Mouse (Mus musculus): ENCODE data around the gene Serpina3k. TPM values are rescaled to one million over a fixed set of nuclear protein-coding genes. Genes with fewer than 3 reads are reported as not detected.
"Not testable (repeated sequence)": the region's sequence is repeated elsewhere in the genome, so short reads cannot be mapped to it uniquely, and the experiment has no call there.

Gene Serpina3k
- polyA plus RNA-seq (2015; fragmentation: Nextera tagmentation; extraction: Ambion mirVana): not detected in 2 replicates

- not testable (repeated sequence) for H3K36me3 ChIP-seq (ENCODE audit: control insufficient read depth, insufficient read depth, low read length)
- WGBS: 91% methylated on average over 3 of the region's 3 CpGs
Measured at GRCm38 (mm10) chr12:104338226-104338625, at the start of gene Serpina3k, which contains the start of gene Serpina3m. Serpina3k (plus strand) TSS chr12:104338486. Serpina3m (plus strand) TSS chr12:104338486.

GRCm38 (mm10) chr12:104289872-104290271, 48.4 kb upstream of the Serpina3k start:
- H3K9me3 ChIP-seq (ENCODE audit: control insufficient read depth, low read length): no peaks in the 10 kb centered on the region
- H3K27me3 ChIP-seq (replicated peaks; ENCODE audit: control insufficient read depth, insufficient read depth, low read length): no peaks in the 10 kb centered on the region
- H3K36me3 ChIP-seq (ENCODE audit: control insufficient read depth, insufficient read depth, low read length): no peaks in the 10 kb centered on the region
- 42% methylated on average over 4 of the region's 4 CpGs for WGBS
- ATAC-seq: no peak
- H3K27ac ChIP-seq (ENCODE audit: low read length): no peak overlapping the region
- no peak overlapping the region for H3K4me2 ChIP-seq (ENCODE audit: low read depth, low read length)
- H3K9ac ChIP-seq (ENCODE audit: low read depth, low read length): no peak overlapping the region
- H3K4me3 ChIP-seq (ENCODE audit: low read length): no peak overlapping the region
- H3K4me1 ChIP-seq (ENCODE audit: control insufficient read depth, insufficient read depth, low read length): no peaks in the 10 kb centered on the region

More at GRCm38 (mm10) chr12:104338226-104338625, at the start of gene Serpina3k, which contains the start of gene Serpina3m:
- H3K9ac ChIP-seq (ENCODE audit: low read depth, low read length); ATAC-seq; H3K4me1 ChIP-seq (ENCODE audit: control insufficient read depth, insufficient read depth, low read length); H3K4me3 ChIP-seq (ENCODE audit: low read length); H3K9me3 ChIP-seq (ENCODE audit: control insufficient read depth, low read length); H3K27ac ChIP-seq (ENCODE audit: low read length); H3K27me3 ChIP-seq (replicated peaks; ENCODE audit: control insufficient read depth, insufficient read depth, low read length); H3K4me2 ChIP-seq (ENCODE audit: low read depth, low read length): not testable (repeated sequence)

GRCm38 (mm10) chr12:104293963-104294362, 44.3 kb upstream of the Serpina3k start:
- no peaks in the 10 kb centered on the region for H3K4me1 ChIP-seq (ENCODE audit: control insufficient read depth, insufficient read depth, low read length)
- 90% methylated on average over 2 of the region's 2 CpGs for WGBS
- H3K27ac ChIP-seq (ENCODE audit: low read length): no peak overlapping the region
- no peak overlapping the region for H3K4me2 ChIP-seq (ENCODE audit: low read depth, low read length)
- no peak overlapping the region for H3K9ac ChIP-seq (ENCODE audit: low read depth, low read length)
- no peaks in the 10 kb centered on the region for H3K36me3 ChIP-seq (ENCODE audit: control insufficient read depth, insufficient read depth, low read length)
- no peak overlapping the region for H3K4me3 ChIP-seq (ENCODE audit: low read length)
- H3K9me3 ChIP-seq (ENCODE audit: control insufficient read depth, low read length): no peaks in the 10 kb centered on the region
- no peaks in the 10 kb centered on the region for H3K27me3 ChIP-seq (replicated peaks; ENCODE audit: control insufficient read depth, insufficient read depth, low read length)
- no peak for ATAC-seq

- H3K9ac ChIP-seq (ENCODE audit: low read depth, low read length): no peak overlapping the region
- no peaks in the 10 kb centered on the region for H3K27me3 ChIP-seq (replicated peaks; ENCODE audit: control insufficient read depth, insufficient read depth, low read length)
- H3K4me3 ChIP-seq (ENCODE audit: low read length): no peak overlapping the region
- no peaks in the 10 kb centered on the region for H3K36me3 ChIP-seq (ENCODE audit: control insufficient read depth, insufficient read depth, low read length)
- 87% methylated on average over 2 of the region's 2 CpGs for WGBS
- no peak for ATAC-seq
- H3K27ac ChIP-seq (ENCODE audit: low read length): no peak overlapping the region
- H3K4me1 ChIP-seq (ENCODE audit: control insufficient read depth, insufficient read depth, low read length): no peaks in the 10 kb centered on the region
- no peaks in the 10 kb centered on the region for H3K9me3 ChIP-seq (ENCODE audit: control insufficient read depth, low read length)
- H3K4me2 ChIP-seq (ENCODE audit: low read depth, low read length): no peak overlapping the region
Measured at GRCm38 (mm10) chr12:104298049-104298448, 40.2 kb upstream of the Serpina3k start.

GRCm38 (mm10) chr12:104305991-104306390, 32.3 kb upstream of the Serpina3k start:
- Histone ChIP-seq H3K4me2 (ENCODE audit: low read depth, low read length) (no peak overlapping the region), H3K27me3 (replicated peaks; ENCODE audit: control insufficient read depth, insufficient read depth, low read length) (no peaks in the 10 kb centered on the region), H3K36me3 (ENCODE audit: control insufficient read depth, insufficient read depth, low read length) (no peaks in the 10 kb centered on the region), H3K27ac (ENCODE audit: low read length) (no peak overlapping the region), H3K9ac (ENCODE audit: low read depth, low read length) (no peak overlapping the region), H3K9me3 (ENCODE audit: control insufficient read depth, low read length) (no peaks in the 10 kb centered on the region), H3K4me1 (ENCODE audit: control insufficient read depth, insufficient read depth, low read length) (no peaks in the 10 kb centered on the region), H3K4me3 (ENCODE audit: low read length) (no peak overlapping the region)
- no peak for ATAC-seq
- 58% methylated on average over 4 of the region's 4 CpGs for WGBS

GRCm38 (mm10) chr12:104314253-104314652, 24.0 kb upstream of the Serpina3k start, which contains the start of gene Serpina3j:
Serpina3j (plus strand) TSS chr12:104314553.
- H3K27ac ChIP-seq (ENCODE audit: low read length): no peak within 1 kb of the TSS
- no peaks in the 10 kb centered on the region for H3K27me3 ChIP-seq (replicated peaks; ENCODE audit: control insufficient read depth, insufficient read depth, low read length)
- WGBS: 76% methylated on average over 1 of the region's 1 CpGs
- no peak within 1 kb of the TSS for H3K4me2 ChIP-seq (ENCODE audit: low read depth, low read length)
- no peak within 1 kb of the TSS for H3K9ac ChIP-seq (ENCODE audit: low read depth, low read length)
- no peak within 1 kb of the TSS for H3K4me3 ChIP-seq (ENCODE audit: low read length)
- no peaks in the 10 kb centered on the region for H3K4me1 ChIP-seq (ENCODE audit: control insufficient read depth, insufficient read depth, low read length)
- H3K36me3 ChIP-seq (ENCODE audit: control insufficient read depth, insufficient read depth, low read length): no peaks in the 10 kb centered on the region
- H3K9me3 ChIP-seq (ENCODE audit: control insufficient read depth, low read length): no peaks in the 10 kb centered on the region
- no peak for ATAC-seq

GRCm38 (mm10) chr12:104322454-104322853, 15.8 kb upstream of the Serpina3k start:
- Histone ChIP-seq H3K4me1 (ENCODE audit: control insufficient read depth, insufficient read depth, low read length) (no peaks in the 10 kb centered on the region), H3K27me3 (replicated peaks; ENCODE audit: control insufficient read depth, insufficient read depth, low read length) (no peaks in the 10 kb centered on the region), H3K9me3 (ENCODE audit: control insufficient read depth, low read length) (no peaks in the 10 kb centered on the region), H3K36me3 (ENCODE audit: control insufficient read depth, insufficient read depth, low read length) (no peaks in the 10 kb centered on the region), H3K4me2 (ENCODE audit: low read depth, low read length) (no peak overlapping the region), H3K27ac (ENCODE audit: low read length) (no peak overlapping the region), H3K4me3 (ENCODE audit: low read length) (no peak overlapping the region), H3K9ac (ENCODE audit: low read depth, low read length) (no peak overlapping the region)
- 62% methylated on average over 1 of the region's 1 CpGs for WGBS
- ATAC-seq: no peak

- no peak overlapping the region for H3K9ac ChIP-seq (ENCODE audit: low read depth, low read length)
- H3K36me3 ChIP-seq (ENCODE audit: control insufficient read depth, insufficient read depth, low read length): no peaks in the 10 kb centered on the region
- 47% methylated on average over 1 of the region's 1 CpGs for WGBS
- H3K27ac ChIP-seq (ENCODE audit: low read length): no peak overlapping the region
- no peak for ATAC-seq
- no peaks in the 10 kb centered on the region for H3K4me1 ChIP-seq (ENCODE audit: control insufficient read depth, insufficient read depth, low read length)
- H3K4me2 ChIP-seq (ENCODE audit: low read depth, low read length): no peak overlapping the region
- no peak overlapping the region for H3K4me3 ChIP-seq (ENCODE audit: low read length)
- no peaks in the 10 kb centered on the region for H3K27me3 ChIP-seq (replicated peaks; ENCODE audit: control insufficient read depth, insufficient read depth, low read length)
- H3K9me3 ChIP-seq (ENCODE audit: control insufficient read depth, low read length): no peaks in the 10 kb centered on the region
Measured at GRCm38 (mm10) chr12:104331701-104332100, 6.6 kb upstream of the Serpina3k start.

GRCm38 (mm10) chr12:104336873-104337272, 1.4 kb upstream of the Serpina3k start:
- not testable (repeated sequence) for H3K4me3 ChIP-seq (ENCODE audit: low read length); H3K4me2 ChIP-seq (ENCODE audit: low read depth, low read length); H3K9ac ChIP-seq (ENCODE audit: low read depth, low read length); H3K4me1 ChIP-seq (ENCODE audit: control insufficient read depth, insufficient read depth, low read length); H3K27ac ChIP-seq (ENCODE audit: low read length); H3K36me3 ChIP-seq (ENCODE audit: control insufficient read depth, insufficient read depth, low read length); ATAC-seq; H3K9me3 ChIP-seq (ENCODE audit: control insufficient read depth, low read length); H3K27me3 ChIP-seq (replicated peaks; ENCODE audit: control insufficient read depth, insufficient read depth, low read length)

GRCm38 (mm10) chr12:104338705-104339104, 419 bp downstream of the Serpina3k start:
- Histone ChIP-seq H3K27ac (ENCODE audit: low read length) (no peak overlapping the region), H3K9me3 (ENCODE audit: control insufficient read depth, low read length) (no peaks in the 10 kb centered on the region), H3K4me3 (ENCODE audit: low read length) (no peak overlapping the region), H3K36me3 (ENCODE audit: control insufficient read depth, insufficient read depth, low read length) (no peaks in the 10 kb centered on the region), H3K27me3 (replicated peaks; ENCODE audit: control insufficient read depth, insufficient read depth, low read length) (no peaks in the 10 kb centered on the region), H3K4me1 (ENCODE audit: control insufficient read depth, insufficient read depth, low read length) (no peaks in the 10 kb centered on the region), H3K9ac (ENCODE audit: low read depth, low read length) (no peak overlapping the region), H3K4me2 (ENCODE audit: low read depth, low read length) (no peak overlapping the region)
- no peak for ATAC-seq
- WGBS: 91% methylated on average over 3 of the region's 3 CpGs
